Mouse (Mus musculus): ENCODE measurements around the gene Mdfic.
"Not testable (repeated sequence)": the region's sequence is repeated elsewhere in the genome, so short reads cannot be mapped to it uniquely, and the experiment has no call there.

Gene Mdfic

GRCm38 (mm10) chr6:15720461-15720817 lies at the start of gene Mdfic:
Gene Mdfic, plus strand, starts transcription at chr6:15720661.
- no peak for DNase-seq (ENCODE audit: low spot score)

GRCm38 (mm10) chr6:15671364-15671763 lies 49.1 kb upstream of the Mdfic start:
- no peak for DNase-seq (ENCODE audit: low spot score)

DNA sequence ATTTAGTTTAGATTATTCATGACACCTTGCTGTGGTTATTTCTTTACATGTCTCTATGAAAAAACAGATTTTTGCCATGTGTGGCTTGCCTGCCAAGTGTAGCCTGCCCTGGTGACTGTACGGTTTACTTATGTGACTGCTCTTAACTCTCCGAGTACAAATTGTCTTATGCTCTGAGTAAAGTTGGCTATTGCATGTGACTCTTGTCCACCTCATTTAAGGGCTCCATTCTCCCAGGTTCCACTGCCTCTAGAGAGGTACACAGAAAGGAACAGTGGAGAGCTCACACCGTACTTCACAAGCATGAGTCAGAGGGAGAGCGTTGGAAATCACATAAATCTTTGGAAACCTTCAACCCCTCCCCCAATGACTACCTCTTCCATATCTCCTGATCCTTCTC lies 10.4 kb upstream of the Mdfic start:
- DNase-seq (ENCODE audit: low spot score) = no peak

GRCm38 (mm10) chr6:15710706-15711105 lies 9.8 kb upstream of the Mdfic start:
- DNase-seq (ENCODE audit: low spot score) = no peak

GRCm38 (mm10) chr6:15712860-15713385 lies 7.5 kb upstream of the Mdfic start:
- DNase-seq (ENCODE audit: low spot score) = no peak

- DNase-seq (ENCODE audit: low spot score) = not testable (repeated sequence)
Observed at GRCm38 (mm10) chr6:15714036-15714435, 6.4 kb upstream of the Mdfic start.

- no peak for DNase-seq (ENCODE audit: low spot score)
Observed at GRCm38 (mm10) chr6:15714996-15715844, 5.2 kb upstream of the Mdfic start.

DNA sequence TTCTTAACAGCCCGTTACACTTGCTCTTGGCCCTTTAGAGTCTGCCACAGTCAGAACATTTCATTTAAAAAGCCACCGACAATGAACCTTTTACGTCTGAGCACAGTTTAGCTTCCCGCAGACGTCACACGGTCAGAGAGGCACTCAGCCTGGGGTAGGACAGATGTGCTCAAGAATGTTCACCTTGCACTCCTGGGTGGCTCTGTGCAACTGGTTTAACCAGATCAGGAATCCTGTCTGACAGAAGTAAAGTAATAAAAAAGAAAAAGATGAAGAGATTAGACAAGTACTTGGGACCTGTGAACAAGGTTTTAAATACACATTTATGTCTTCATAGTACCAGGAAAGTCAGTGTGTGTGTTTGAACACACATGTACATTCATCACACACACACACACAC lies 542 bp upstream of the Mdfic start:
- no peak for DNase-seq (ENCODE audit: low spot score)

- peak; percentile 54 for DNase-seq (ENCODE audit: low spot score)
Observed at GRCm38 (mm10) chr6:15720818-15721715, 606 bp downstream of the Mdfic start.

GRCm38 (mm10) chr6:15721716-15722031 lies 1.2 kb downstream of the Mdfic start:
- DNase-seq (ENCODE audit: low spot score) = no peak

DNA sequence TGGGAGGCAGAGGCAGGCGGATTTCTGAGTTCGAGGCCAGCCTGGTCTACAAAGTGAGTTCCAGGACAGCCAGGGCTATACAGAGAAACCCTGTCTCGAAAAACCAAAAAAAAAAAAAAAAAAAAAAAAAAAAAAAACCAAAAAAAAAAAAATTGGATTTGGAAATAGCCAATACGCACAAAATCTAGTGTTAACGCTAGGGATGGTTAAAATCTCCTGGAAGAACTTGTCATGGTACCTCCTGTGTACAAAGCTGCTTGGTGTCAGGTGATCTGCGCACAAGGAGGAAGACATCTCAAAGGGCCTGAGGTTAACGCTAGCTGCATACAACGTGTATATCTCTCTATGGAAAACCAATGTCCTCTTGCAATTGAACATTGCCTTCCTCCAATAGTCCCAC lies 2.2 kb downstream of the Mdfic start:
- DNase-seq (ENCODE audit: low spot score) = not testable (repeated sequence)

GRCm38 (mm10) chr6:15724304-15724703 lies 3.8 kb downstream of the Mdfic start:
- DNase-seq (ENCODE audit: low spot score) = no peak

DNA sequence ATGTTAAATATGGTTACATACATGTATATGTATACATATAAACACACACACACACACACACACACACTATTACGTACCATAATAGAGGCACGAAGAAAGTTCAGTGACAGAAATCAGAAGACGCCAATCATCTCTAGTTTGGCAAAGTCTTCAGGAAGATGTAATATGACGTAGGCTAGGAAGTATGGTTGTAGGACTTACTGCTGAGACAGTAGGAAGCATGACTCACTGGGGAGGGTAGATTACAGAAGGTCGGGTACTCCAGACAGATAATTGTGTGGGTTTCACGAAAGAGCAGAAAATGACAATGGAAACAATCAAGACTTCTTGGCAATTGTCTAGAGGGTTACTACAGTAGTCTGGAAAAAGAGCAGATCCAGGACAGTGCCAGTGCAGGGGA lies 6.0 kb downstream of the Mdfic start:
- DNase-seq (ENCODE audit: low spot score) = no peak

DNA sequence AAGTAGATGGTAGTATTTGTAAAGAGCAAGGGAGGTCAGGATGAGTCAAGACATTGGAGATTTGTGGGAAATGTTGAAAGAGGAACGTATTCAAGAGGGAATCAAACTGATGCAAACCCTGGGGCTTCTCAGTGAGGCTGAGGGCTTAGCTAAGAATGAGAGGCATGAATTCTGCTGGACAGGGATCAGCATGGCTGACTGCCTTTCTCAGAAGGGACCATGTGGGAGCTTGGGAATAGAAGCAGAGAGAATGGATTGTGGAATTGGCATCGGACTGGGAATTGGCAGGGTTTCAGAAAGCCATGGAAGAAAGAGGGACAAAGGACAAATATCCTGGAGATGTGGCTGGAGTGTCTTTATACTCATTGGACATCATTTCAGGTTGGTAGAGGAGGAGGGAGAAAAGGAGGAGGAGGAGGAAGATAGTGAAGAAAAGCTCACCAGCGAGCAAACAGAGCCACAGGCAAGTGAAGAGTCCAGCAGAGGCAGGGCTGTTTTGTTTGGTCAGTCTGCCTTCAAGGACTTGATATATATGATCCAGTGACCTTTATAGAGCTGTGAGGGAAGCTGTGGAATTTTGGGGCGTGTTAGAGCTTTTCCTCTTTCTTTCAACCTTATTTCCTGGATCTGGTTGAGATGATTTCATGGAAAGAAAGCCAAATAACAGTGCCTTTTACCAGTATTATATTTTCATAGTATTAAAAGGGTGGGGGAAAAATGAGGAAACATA lies 7.4 kb downstream of the Mdfic start:
- DNase-seq (ENCODE audit: low spot score) = no peak

- no peak for DNase-seq (ENCODE audit: low spot score)
Observed at GRCm38 (mm10) chr6:15728844-15729577, 8.6 kb downstream of the Mdfic start.

DNA sequence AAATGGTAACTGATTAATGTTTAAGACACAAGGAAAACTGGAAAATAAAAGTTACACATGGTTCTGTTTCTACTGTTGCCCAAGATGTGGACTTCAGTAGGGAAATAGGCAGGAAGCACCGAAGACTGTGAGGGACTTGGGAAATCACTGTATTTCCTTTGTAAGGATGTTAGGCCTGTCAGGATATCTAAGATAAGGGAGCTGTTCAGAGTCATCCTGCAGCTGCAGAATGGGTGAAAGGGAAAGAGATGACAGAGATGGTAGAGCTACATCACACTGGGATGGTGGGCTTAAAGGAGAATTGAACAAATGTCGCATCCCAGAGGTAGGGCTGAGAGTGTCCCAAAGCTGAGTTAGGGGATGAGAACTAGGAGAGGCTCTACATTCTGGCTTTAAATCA lies 9.8 kb downstream of the Mdfic start:
- DNase-seq (ENCODE audit: low spot score) = no peak

- DNase-seq (ENCODE audit: low spot score) = no peak
Observed at GRCm38 (mm10) chr6:15730666-15731065, 10.2 kb downstream of the Mdfic start.

DNA sequence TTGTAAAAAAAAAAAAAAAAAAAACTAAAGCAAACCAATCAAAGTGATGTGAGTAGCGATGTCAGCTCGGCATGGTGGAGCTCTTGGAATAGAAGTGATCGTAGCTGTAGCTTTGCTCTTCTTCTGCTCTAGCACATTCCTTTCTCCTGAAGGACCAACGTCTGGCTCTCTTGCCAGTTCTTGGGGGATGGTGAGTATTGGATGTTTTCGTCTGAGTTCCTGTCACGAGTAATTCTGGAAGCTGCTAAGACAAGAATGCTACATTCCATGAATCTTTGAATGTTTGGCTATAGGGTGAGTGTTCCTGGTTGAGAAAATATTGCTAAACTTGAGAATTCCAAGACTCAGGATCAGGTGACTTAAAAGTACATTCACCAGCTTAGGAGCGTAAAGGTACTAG lies 11.0 kb downstream of the Mdfic start:
- DNase-seq (ENCODE audit: low spot score) = no peak

GRCm38 (mm10) chr6:15737312-15737911 lies 17.0 kb downstream of the Mdfic start:
- DNase-seq (ENCODE audit: low spot score) = no peak

GRCm38 (mm10) chr6:15738331-15738943 lies 18.0 kb downstream of the Mdfic start:
- DNase-seq (ENCODE audit: low spot score) = no peak

DNA sequence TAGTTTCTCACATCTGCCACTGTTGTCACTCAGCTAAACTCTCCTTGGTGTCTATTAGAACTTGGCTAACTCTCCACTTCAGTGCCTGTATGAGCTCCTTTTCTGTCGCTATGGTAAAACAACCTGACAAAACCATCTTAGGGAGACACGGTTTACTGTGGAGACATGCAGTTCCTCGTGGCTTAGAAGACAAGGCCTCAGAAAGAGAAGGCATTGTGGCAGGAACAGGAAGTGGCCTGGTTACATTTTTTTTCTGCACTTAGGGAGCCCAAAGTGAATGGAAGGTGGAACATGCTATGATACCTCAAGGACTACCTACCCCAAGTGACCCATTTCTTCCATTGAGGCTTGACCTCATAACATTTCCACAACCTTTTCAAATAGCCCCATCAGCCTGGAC lies 18.7 kb downstream of the Mdfic start:
- no peak for DNase-seq (ENCODE audit: low spot score)

Measured in retina, embryonic 14.5 days (tissue).